Mouse (Mus musculus) layer of hippocampus, adult 8-10 months (tissue): ENCODE data around the gene Ccl2. TPM values are rescaled to one million over a fixed set of nuclear protein-coding genes. Genes with fewer than 3 reads are reported as not detected.

ENCODE experiments used
- total RNA-seq, 4 experiments: library from RNA; stranded (reverse); gene quantifications; 2 replicates each; pipeline ENCODE4 v1.2.4; 2022

Gene Ccl2
- total RNA-seq, 4 experiments from 2014 or later, result 0.56 TPM; not detected in 3

Other genes with a start within 250 kb of the Ccl2 start
- gene 5530401A14Rik, start 174.9 kb upstream of the Ccl2 start, total RNA-seq, result under 1 TPM in 3 of 4 experiments, not detected in 1; 0.08 to 0.24 (median 0.18) TPM
- gene Asic2, start 67.1 kb upstream of the Ccl2 start, total RNA-seq, result 10 to 100 TPM; 53.7 to 58.2 (median 54.8) TPM
- gene Gm17268, start 3.0 kb downstream of the Ccl2 start, total RNA-seq, result not detected
- gene Ccl7, start 10.1 kb downstream of the Ccl2 start, total RNA-seq, result not detected
- not detected for gene Ccl11, start 22.3 kb downstream of the Ccl2 start, total RNA-seq
- gene Ccl12, start 66.3 kb downstream of the Ccl2 start, total RNA-seq, result 1 to 10 TPM in 1 of 4 experiments, not detected in 3; 2.4 TPM
- not detected for gene Ccl8, start 79.6 kb downstream of the Ccl2 start, total RNA-seq